Mouse (Mus musculus) lung, postnatal 4 days (tissue): ENCODE data around the gene Ciao2b.
"Not testable (repeated sequence)": the region's sequence is repeated elsewhere in the genome, so short reads cannot be mapped to it uniquely, and the experiment has no call there.

Source experiments
- DNase-seq, 2 experiments: peaks; one replicate each; pipeline ENCODE4 v3.0.0; 2021

Gene Ciao2b

DNA sequence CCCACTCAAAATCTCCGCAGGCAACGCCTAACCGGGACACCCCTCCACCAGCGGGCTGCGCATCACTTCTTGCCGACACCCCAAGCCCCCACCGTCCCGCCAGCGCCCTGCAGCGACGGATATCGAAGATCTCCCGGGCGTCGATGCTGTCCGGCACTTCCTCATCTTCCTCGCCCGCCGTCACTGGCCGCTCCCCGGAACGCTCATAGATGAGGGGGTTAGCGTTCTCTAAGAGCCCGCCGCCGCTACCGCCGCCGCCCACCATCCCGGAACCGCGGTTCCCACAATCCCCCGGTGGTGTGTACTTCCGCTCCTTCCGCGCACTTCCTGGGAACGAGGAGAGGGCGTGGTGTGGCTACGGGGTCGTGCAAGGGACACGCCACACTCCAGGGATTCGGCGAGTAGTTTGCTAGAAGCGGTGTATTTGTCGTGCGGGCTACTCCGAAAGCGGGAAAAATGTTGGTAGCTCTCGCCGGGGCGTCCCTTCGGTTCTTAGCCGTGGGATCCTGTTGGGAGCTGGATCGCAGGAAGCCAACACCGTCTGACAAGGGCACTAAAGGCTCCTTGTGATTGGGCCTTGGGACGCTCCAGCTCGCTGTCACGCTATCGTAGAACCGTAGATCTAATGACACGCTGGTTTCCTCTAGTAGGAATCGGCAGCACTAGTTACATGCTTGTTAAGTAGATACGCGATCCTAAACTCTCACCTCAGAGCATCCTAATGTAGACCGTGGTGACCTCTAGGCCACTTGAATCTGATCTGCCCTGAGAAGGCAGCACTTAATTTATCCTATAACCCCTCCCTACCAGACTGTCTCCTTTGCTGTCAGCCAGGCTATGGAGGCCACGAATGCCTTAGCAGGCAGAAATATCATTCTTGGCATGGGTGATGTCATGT is at the start of gene Ciao2b:
Ciao2b (minus strand) TSS at position 540 of the 898 bp plus-strand sequence.
- peak; percentile 90 for DNase-seq

DNA sequence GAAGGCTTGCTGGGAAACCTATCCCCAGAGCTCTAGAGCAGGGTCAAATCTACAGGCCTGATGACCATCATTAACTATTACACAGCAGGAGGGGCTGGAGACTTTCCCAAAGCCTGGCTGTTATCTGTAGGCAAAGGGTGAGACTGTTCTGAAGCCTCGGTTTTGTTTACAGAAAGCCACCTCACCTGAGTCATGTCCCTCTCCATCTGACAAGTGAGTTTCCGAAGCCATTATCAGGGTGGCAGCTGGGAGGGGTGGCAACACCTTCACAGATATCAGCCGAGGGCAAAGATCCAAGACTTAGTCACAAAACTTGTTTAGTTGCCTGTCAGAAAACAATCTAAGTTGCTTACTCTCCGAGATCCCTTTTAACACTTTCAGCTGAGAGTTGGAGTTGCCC is 46.7 kb upstream of the Ciao2b start:
- DNase-seq = no peak

DNA sequence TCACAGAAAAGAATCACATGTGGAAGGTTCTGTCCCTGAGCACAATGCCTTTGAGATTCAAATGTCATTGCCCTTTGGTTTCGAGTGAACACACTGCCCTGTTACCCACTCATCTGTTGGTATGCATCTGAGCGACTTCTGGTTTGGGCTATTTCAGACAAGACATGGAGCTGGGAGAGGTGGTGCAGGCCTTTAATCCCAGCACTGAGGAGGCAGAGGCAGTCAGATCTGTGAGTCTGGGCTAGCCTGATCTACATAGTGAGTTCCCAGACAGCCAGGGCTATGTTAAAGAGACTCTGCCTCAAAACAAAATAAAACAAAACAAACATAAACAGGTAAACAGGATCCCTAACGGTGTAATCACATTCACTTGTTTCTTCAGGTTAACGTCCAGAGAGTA is 13.8 kb upstream of the Ciao2b start:
- no peak for DNase-seq

DNA sequence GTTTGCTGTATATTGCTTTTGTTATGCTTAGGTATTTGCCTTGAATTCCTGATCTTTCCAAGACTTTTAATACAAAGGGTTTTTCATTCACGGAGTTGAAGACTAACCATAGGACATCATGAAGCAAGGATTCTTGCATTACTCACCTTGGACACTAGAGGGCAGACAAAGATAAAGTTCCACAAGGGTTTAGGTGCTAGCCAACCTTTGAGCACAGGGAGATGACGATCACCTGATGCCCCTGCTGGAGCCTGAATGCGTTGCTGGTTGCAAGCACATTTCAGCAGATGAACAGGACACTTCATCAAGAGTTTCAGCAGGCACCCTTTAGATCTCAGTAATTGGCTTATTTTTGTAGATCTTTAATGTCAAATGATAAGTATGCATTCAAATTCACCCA is 13.2 kb upstream of the Ciao2b start:
- peak; percentile 63 to 79 for DNase-seq

DNA sequence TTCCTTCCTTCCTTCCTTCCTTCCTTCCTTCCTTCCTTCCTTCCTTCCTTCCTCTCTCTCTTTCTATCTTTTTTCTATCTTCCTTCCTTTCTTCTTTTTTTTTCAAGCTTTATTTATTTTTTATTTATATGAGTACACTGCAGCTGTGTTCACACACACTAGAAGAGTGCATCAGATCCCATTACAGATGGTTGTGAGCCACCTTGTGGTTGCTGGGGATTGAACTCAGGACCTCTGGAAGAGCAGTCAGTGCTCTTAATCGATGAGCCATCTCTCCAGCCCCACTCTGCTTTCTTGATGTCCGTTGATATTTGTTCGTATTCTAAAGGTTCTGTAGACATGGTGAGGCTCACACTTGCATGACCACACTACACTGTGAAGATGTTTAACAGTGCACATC is 2.4 kb upstream of the Ciao2b start:
- DNase-seq = not testable (repeated sequence)

DNA sequence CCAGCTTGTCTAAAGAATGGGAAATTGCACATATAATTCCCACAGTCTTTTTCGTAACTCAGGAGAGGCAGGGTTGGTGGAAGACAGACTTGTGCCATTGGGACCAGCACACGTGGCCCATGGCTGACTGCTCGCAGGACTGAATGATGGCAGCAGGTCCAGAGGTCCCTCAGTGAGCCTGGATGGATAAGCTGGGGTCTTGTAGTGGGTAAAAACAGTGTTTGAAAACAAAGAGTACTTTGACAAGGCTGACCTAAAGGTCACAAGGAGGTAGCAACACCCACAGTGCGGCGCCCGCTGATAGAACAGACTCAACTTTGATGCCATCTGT is 524 bp upstream of the Ciao2b start:
- DNase-seq = peak in 1 of 2 experiments; percentile 4

DNA sequence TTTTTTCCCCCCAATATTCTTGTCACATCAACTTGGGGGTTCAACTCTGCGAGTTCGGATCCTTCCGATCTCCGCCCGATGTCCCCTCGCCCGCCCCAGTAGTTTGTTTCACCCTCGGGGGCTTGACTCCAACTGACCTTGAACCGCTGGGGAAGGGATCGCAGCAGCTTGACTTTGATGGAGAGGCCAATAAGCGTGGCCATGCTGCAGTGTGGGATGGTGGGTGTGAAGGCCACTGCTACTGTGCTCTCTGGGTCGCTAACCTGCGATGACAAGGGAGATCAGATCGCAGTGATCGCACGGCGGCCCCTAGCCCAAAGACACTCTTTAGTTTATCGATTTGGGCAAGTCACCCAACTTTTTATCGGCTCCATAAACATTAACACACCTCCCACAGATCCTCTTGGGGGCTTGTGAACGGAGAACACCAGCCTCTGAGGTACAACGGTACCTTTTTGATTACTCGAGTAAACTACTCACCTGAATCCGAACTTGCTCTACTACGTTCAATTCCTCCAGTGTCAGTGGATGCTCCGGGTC is 864 bp downstream of the Ciao2b start:
- DNase-seq = no peak

DNA sequence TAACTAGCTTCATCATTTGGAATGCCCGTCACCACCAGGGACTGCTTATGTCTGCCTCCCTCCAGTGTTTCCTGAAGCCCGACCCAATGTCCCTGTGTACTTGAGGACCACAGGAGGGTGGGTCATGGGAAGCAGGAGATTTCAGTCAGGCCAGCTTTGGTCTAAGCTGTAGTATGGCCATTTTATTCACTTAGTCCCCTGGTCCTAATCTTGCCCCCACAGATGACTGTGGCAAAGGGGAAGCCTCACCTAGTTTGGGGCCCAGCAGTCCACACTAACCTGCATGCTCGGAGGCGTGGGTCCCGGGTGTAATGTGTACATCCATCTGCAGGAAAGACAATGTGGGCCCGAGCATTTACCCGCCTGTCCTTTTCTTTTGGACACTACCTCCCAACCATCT is 1.5 kb downstream of the Ciao2b start:
- no peak for DNase-seq

DNA sequence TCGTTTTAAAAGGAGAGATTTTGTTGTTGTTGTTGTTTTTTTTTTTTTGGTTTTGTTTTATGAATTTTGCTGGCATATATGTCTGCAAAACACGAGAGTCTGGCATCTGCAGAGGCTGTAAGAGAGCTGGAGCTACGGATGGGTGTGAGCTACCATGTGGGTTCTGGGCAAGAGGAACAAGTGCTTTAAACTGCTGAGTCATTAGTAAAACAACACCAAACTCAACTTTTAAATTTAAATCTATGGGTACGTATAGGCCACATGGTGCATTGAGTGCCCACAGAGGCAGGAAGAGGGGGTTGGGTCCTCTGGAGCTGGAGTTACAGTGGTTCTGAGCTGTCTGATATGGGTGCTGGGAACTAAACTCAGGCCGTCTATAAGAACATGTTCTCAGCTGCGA is 3.8 kb downstream of the Ciao2b start:
- no peak for DNase-seq

DNA sequence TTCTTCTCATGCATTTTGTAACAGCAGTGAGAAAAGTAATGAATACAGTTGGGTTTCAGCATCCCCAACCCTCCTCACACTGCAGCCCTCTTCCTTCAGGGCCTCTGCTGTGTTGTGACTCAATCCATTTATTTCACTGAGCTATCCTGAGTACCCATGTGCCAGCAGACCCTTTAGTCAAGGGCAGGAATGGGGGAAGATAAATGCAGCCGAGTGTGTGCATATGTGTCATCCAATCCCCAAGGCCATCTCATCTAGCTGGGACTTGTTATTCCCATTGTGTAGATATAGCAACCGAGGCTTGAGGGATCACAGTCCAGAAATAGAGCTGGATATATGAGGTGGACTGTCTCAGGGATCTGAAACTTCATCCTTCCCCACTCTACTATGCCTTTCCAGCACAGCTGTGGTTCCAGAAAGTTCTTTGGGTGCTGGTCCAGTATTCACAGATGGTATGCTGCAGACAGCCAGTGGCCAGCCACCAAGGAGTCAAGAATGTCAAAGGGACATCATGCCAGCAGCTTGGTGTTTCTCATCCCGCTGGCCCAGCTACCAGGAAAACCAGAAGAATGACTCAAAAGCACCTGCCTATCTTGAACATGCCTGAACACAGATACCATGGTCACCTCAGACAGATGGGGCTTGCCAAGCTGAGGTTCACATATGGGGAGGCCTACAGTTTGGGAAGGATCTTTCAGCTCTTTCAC is 6.6 kb downstream of the Ciao2b start:
- no peak for DNase-seq

DNA sequence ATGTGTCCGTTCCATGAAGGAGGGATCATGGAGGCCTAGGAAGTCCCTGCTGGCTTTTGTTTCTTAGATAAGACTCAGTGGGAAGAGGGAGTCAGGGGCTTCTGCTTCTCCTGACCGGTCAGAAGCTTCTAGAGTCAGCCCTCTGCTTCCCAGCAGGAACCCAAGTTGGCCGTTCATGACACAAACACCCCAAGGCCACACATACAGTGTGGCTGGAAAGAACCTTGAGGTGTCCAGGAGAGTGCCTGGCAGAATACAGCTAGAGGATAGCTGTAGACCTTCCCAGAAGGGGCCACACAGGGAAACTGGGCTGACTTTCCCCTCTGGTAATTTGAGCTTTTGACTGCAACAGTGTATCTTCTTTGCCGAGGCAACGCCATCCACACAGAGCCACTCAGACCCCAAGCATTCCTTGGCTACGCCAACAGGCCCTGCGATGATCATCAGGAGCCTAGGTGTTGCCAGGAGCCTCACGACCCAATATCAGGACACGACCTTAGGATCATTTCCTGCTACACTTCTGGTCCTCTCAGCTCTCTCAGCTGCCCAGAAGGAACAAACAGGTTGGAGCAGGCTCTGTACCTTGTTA is 8.5 kb downstream of the Ciao2b start:
- peak in 1 of 2 experiments; percentile 3 for DNase-seq

DNA sequence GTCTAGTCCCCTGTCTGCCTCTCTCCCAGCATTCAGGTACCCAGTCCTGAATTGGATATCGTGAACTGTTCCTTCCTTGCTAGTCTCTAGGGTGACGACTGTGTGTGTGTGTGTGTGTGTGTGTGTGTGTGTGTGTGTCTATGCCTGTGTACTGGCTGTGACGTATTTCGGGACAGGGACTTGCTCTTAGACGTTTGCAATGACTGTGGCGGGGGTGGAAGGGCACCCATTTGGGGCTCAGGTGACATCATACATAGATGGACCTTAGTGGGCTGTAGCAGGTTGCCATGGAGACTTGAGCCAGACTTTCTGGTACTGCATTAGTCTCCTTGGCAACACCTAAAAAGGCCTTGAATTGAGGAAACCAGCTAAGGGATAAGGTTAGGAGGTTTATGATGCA is 9.3 kb downstream of the Ciao2b start:
- peak; percentile 4 to 14 for DNase-seq

DNA sequence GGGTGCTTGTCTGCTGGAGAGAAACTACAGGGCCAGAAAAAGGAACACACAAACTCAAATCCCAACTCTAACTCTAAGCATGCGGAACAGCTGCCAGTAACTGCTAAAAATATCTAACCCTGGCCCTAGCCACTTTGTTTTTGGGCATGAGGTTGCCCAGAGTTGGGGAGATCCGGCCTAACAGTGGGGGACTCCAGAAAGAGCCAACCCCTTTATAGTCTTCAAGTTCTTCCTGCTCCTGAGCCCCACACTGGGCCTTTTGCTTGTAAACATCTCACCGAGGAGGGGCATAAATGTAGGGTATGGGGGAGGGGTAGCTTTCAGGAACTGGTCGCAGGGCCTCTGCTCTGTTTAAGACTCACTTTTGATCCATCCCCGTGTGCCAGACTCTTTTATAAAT is 9.8 kb downstream of the Ciao2b start:
- peak; percentile 7 to 21 for DNase-seq

DNA sequence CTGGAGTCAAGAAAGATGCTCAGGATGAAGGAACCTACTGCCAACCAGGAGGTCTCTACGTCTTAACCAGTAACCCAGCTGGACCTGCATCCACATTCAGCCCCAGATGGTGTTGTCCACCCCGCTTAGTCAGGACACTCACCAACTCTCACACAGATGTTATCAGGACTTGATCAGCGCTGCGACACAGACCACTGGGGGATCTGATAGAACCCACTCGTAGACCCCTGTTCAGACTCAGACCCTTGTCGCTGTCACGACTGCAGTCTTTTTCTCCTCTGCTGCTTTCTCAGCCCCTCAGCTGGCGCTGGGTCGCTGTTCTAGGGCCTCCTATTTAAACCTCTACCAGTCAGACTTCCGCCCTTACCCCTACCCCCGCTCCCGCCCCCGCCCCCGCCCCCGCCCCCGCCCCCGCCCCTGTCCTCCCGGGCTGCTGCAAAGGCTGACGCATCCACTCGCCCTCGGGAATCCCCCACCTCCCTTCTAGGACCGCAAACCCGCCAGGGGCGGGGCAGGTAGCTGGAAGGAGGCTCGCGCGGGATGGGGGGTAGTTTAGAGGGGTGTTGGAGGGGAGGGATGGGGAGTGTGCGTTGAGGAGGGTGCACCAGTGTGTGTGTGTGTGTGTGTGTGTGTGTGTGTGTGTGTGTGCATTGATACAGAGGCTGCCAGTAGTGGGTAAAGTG is 10.6 kb downstream of the Ciao2b start, which contains the start of gene Rrad:
Rrad (minus strand) TSS at position 347 of the 683 bp plus-strand sequence.
- DNase-seq = peak; percentile 66 to 81

DNA sequence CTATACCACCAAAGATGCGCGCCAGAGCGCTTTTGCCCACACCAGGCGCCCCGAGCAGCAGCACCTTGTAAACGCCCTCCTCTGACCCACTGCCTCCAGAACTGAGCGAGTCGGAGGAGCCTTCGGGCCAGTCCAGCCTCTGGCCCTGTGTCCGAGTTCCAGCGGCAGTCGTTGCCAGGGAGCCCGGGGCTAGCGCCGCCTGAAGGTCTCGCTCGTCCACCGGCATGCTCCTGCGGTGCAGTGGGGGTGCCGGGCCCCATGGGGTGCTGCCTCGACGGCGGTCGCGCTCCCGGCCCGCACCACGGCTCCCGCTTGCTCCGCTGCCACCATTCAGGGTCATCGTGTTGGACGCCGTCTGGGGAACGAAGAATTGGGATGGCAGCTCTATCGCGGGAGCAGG is 11.2 kb downstream of the Ciao2b start:
- DNase-seq = peak; percentile 32 to 42

DNA sequence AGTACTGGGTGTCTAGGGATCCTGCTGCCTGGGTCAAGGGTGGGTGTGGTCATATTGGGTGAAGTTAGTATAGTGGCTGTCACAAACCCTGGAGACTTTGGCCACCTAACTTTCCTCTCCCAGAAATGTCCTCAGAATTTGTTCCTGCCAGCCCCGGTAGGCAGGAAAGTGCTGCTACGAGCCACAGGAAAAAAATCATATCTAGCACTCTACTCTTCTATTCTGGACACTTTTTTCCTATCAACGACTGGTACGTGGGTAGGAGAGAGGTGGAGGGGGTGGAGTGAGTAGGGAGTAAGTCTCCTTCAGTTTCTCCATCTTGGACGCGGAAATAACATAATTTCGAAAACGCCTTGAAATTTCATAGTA is 11.7 kb downstream of the Ciao2b start:
- no peak for DNase-seq

DNA sequence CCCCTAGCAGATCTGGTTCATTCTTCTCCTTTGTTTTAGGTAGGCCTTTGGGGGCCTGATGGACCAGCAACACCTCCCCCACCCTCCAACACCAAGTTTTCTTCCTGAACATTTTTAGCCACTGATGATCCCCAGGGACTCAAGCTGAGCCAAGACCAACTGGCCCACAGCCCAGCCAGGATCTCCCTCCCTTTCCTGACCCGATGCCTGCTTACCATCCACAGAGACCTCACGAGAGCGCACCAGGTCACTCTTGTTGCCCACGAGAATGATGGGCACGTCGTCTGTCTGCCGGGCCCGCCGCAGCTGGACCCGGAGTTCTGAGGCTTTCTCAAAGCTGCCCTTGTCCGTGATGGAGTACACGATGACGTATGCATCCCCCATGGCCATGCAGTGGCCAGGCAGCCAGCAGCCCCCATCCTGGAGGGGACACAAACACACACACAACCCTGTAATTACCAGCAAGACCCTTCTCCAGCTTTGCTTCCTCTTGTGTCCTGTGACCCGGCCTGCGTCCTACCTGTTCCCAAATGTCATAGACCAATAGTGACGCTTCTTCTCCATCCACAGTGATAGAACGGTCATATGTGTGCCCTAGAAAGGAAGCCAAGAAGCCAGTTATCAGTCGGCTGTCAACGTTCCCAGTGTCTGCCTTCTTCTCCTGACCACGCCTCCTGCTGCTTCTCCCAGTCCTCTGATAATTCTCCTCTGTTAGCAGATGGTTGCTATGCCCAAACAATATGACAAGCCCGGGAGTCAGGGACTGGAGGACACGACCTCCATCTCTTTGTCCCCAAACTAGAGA is 12.3 kb downstream of the Ciao2b start:
- peak; percentile 44 to 63 for DNase-seq

DNA sequence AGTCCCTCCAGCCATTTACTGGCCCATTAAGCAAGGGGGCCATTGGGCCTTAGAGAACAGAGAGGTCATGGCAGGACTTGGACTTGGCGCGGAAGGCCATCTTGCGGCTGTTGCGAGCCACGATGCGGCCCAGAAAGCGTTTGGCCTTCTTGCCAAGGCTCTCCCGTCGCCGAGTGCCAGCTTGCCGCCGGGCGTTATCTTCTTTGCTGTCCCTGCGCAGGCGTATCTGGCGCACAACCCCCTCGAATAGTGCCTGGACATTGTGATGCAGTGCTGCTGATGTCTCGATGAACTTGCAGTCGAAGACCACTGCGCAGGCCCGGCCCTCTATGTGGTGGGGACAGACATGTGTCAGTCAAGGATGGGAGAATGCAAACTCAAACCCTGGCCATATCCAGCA is 13.4 kb downstream of the Ciao2b start:
- peak in 1 of 2 experiments; percentile 18 for DNase-seq

DNA sequence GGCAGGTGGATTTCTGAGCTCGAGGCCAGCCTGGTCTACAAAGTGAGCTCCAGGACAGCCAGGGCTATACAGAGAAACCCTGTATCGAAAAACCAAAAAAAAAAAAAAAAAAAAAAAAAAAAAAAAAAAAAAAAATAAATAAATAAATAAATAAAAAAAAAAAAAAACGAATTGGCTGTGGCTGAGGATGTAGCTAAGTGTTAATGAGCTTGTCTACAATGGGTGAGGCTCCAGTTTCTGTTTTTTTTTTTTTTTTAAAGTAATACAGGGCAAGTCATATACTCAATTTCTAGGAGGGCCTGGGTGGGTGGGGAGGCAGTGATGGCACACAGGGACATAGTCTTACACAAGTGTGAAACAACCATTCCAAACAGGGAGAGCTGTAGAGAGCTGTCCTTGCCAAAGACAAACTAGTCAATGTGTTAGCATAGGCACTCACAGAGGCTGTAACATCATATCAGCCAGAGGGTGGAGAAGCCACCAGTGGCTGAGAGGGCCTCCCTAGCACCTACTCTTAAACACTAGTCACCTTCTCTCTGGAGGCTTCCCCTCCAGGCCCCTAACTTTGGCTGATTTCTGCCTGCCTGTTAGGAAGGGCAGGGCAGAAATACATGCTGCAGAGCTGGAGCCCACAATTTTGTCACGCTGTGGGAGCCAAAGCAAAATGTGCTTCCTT is 14.6 kb downstream of the Ciao2b start:
- DNase-seq = peak in 1 of 2 experiments; percentile 10

DNA sequence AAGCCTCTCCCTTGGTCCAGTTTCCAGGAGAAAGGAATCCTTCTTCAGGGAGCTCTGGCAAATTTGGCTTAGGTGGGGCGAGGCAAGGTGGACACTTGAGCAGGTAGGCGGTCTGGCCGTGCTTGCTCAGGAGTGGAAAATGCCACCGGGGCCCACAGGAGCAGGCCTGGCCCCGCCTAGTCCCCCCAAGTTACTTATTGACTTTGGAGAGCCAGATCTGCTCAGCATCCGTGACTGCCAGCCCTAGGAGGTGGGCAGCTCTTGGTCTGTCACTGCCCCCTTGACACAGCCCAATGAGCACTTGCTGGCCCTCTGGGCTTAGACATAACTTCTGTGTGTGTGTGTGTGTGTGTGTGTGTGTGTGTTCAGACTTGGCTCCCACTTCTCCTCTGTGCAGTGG is 17.6 kb downstream of the Ciao2b start, which contains the start of gene Cdh16:
Cdh16 (minus strand) TSS at position 236 of the 400 bp plus-strand sequence.
- peak; percentile 64 to 88 for DNase-seq

DNA sequence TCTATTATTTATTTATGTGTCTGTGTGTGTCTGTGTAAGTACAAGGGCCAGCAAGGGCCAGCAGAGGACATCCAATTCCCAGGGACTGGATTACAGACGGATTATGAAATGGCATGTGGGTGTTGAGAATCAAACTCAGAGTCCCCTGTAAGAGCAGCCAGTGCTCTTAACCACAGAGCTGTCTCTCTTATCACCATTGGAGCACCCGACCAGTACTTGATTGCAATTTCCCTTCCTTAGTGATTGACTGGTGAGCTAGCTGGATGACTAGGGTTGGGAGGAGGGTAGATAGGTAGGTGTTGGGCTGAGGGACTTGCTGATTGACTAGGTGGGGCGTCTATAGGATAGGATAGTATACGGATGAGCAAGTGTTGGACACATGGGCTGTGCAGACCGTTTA is 21.0 kb downstream of the Ciao2b start:
- no peak for DNase-seq
